Mouse (Mus musculus): ENCODE results near the gene Synpo2l.

Synpo2l gene

DNA sequence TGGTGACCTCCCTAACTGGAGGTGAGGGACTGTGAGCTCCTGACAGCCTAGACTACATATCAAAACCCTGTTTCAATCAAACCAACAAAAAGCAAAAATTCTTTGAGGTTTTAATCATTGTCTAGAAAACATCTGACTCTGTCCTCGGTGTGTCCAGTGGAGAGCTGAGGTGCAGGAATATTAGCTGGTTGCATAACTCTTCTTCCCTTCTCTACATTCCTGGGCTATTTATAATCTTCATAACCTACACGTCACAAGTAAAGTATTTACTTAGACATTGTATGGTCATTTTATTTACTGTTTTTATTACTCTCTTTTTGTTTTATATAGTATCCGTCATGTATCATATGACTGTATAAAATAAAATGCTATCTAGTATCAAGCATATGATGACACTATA lies 58.6 kb downstream of the Synpo2l start:
- no peak for ATAC-seq (ENCODE audit: insufficient number of reproducible peaks, low FRiP score, low TSS enrichment)
